Mouse (Mus musculus) limb, embryonic 13.5 days (tissue): Measurements from ENCODE around the gene Sec24d. TPM values are rescaled to one million over a fixed set of nuclear protein-coding genes. Genes with fewer than 3 reads are reported as not detected.

Experiments
- ATAC-seq: fragments of 200-750 bp; cut with Nextera tagmentation; 2 replicates; pipeline ENCODE4 v1.8.0; 2017; ENCODE audit warnings: low read depth, moderate number of reproducible peaks, moderate TSS enrichment; ENCODE audit not compliant: low FRiP score
- H3K27ac ChIP-seq: fragments of 300-500 bp; sonication (generic); 2 replicates; pipeline ENCODE4 v1.5.1; 2015; ENCODE audit warnings: inconsistent platforms, mild to moderate bottlenecking, moderate library complexity
- H3K27me3 ChIP-seq: fragments of 300-500 bp; sonication (generic); 2 replicates; pipeline ENCODE4 v1.6.1; 2015; ENCODE audit warnings: mild to moderate bottlenecking, inconsistent platforms
- H3K36me3 ChIP-seq: fragments of 300-500 bp; sonication (generic); 2 replicates; pipeline ENCODE4 v1.6.1; 2015; ENCODE audit warnings: inconsistent platforms, mild to moderate bottlenecking, moderate library complexity
- H3K4me1 ChIP-seq: fragments of 300-500 bp; sonication (generic); 2 replicates; pipeline ENCODE4 v1.6.1; 2015; ENCODE audit warnings: inconsistent platforms
- H3K4me2 ChIP-seq: fragments of 300-500 bp; sonication (generic); replicated peaks from 2 replicates; pipeline ENCODE4 v1.6.1; 2015; ENCODE audit warnings: inconsistent platforms, mild to moderate bottlenecking, moderate library complexity
- H3K4me3 ChIP-seq: fragments of 300-500 bp; sonication (generic); 2 replicates; pipeline ENCODE4 v1.5.1; 2015; ENCODE audit warnings: moderate library complexity, mild to moderate bottlenecking, inconsistent platforms
- H3K9ac ChIP-seq: fragments of 300-500 bp; sonication (generic); 2 replicates; pipeline ENCODE4 v1.6.1; 2015; ENCODE audit warnings: mild to moderate bottlenecking, inconsistent platforms
- H3K9me3 ChIP-seq: fragments of 300-500 bp; sonication (generic); 2 replicates; pipeline ENCODE4 v1.6.1; 2016; ENCODE audit warnings: inconsistent platforms
- WGBS: fragments of 180-500 bp; shearing (Covaris S2); methylation state at CpG from one replicate; pipeline ENCODE4 v1.1.7; 2015; 5-methylcytosine and 5-hydroxymethylcytosine counted together
- polyA plus RNA-seq: library from polyadenylated mRNA; unstranded; fragments of >200 nt; fragmentation: Nextera tagmentation; extraction: Ambion mirVana; gene quantifications from 2 replicates; pipeline ENCODE4 v1.2.1, GENCODE M21; 2015

Gene Sec24d
- polyA plus RNA-seq, 1 experiment from 2014 or later = 92.9 TPM

DNA sequence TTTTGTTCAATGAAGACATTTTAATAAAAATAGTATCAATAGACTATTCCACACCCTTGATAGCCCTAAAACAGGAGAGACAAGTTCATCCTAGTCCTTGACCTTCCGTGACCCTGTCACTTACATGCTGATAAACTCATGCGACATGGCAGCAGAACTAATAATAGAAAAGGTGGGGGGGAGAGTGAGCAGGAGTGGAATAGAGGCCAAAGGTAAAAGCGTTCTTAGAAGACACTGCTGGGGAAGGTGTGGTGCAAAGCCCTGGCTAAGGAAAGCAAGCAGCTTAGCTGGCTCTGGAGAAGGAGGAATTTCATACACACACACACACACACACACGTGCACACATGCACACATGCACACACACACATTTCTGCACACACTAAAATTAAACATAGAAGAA, 57.1 kb downstream of the Sec24d start:
- Histone ChIP-seq H3K9me3 (no peaks in the 10 kb centered on the region), H3K4me3 (no peak overlapping the region), H3K36me3 (peaks cover 29% of the 10 kb centered on the region), H3K4me1 (0 out of 2 replicates have a peak, but pooled peaks cover 3% of the 10 kb centered on the region), H3K9ac (no peak overlapping the region), H3K4me2 (no peak overlapping the region), H3K27me3 (no peaks in the 10 kb centered on the region), H3K27ac (no peak overlapping the region)
- no peak for ATAC-seq
- 62% methylated on average over 4 of the region's 4 CpGs for WGBS

- Histone ChIP-seq H3K9ac (no peak overlapping the region), H3K27me3 (no peaks in the 10 kb centered on the region), H3K4me1 (peaks cover 10% of the 10 kb centered on the region), H3K4me3 (no peak overlapping the region), H3K4me2 (no peak overlapping the region), H3K27ac (no peak overlapping the region), H3K9me3 (no peaks in the 10 kb centered on the region), H3K36me3 (peaks cover 25% of the 10 kb centered on the region)
- no peak for ATAC-seq
- 54% methylated on average over 6 of the region's 6 CpGs for WGBS
Measured at GRCm38 (mm10) chr3:123329251-123329650, 62.0 kb downstream of the Sec24d start.

DNA sequence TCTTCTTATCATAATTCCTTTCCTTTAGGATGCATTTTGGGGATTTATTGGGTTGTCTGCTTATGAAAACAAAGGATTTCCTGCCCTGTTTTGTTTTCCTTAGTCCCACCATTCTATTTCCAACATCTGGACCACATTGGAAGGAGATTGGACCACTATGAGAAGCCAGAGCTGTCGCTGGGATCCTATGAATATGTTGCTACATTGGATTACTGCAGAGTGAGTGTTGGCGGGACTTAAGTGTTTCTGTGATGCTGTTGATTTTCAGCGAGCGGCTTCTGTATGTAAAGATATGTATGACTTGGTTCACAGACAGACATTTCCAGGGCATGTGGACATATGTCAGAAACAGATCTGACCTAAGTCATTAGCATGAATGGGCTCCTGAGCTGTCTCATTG, 63.0 kb downstream of the Sec24d start:
- Histone ChIP-seq H3K4me2 (no peak overlapping the region), H3K27me3 (no peaks in the 10 kb centered on the region), H3K27ac (no peak overlapping the region), H3K9ac (no peak overlapping the region), H3K9me3 (no peaks in the 10 kb centered on the region), H3K4me3 (no peak overlapping the region), H3K4me1 (peaks cover 18% of the 10 kb centered on the region), H3K36me3 (peaks cover 25% of the 10 kb centered on the region)
- 85% methylated on average over 4 of the region's 4 CpGs for WGBS
- no peak for ATAC-seq

DNA sequence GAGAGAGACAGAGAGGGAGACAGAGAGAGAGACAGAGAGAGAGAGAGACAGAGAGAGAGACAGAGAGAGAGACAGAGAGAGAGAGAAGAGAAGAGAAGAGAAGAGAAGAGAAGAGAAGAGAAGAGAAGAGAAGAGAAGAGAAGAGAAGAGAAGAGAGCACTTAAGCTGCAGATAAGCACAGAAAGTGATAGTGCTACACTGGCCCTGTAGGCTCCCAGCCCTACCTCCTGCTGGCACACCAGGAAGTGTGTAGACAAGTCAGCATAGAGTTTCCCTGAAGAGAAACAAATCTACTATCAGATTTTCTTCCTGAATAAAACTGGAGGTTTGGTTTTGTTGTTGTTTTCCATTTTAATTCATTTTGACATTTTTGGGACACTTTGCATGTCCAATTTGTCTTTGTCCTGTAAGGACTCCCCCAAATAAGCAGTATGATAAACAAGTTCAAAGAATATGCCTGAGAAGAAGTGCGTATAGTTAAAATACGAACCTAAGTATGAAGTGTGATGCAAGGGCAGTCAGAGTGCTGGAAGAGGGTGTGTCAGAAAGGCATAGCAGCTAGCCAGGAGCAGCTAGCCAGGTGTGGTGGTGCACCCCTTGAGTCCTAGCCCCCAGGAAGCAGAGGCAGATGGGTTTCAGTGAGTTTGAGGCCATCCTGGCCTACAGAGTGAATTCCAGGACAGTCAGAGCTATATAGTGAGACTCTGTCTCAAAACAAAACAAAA, 65.2 kb downstream of the Sec24d start:
- H3K27ac ChIP-seq = no peak overlapping the region
- H3K36me3 ChIP-seq = peaks cover 25% of the 10 kb centered on the region
- ATAC-seq = no peak
- H3K4me2 ChIP-seq = no peak overlapping the region
- no peaks in the 10 kb centered on the region for H3K27me3 ChIP-seq
- H3K4me1 ChIP-seq = peaks cover 23% of the 10 kb centered on the region
- no peak overlapping the region for H3K4me3 ChIP-seq
- H3K9ac ChIP-seq = no peak overlapping the region
- WGBS = 87% methylated on average over 2 of the region's 2 CpGs
- H3K9me3 ChIP-seq = no peaks in the 10 kb centered on the region

DNA sequence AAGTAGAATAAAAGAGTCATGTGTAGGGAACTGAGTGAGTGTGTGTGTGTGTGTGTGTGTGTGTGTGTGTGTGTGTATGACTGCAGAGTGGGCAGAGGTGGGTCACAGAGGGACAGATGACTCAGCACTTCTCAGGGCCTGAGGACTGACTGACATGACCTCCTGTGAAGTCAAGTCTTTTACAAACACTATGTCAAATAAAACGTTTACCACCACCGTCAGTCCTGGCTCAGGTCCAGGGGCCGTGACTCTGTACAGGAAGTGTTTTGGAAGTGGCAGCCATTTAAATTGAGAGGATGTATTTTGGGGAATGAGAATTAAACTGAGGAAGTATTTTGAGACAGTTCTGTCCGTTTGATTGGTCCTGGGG, 65.8 kb downstream of the Sec24d start:
- no peaks in the 10 kb centered on the region for H3K27me3 ChIP-seq
- WGBS = 25% methylated on average over 4 of the region's 4 CpGs
- no peak overlapping the region for H3K27ac ChIP-seq
- no peak overlapping the region for H3K4me3 ChIP-seq
- no peak overlapping the region for H3K4me2 ChIP-seq
- peaks cover 27% of the 10 kb centered on the region for H3K4me1 ChIP-seq
- H3K9me3 ChIP-seq = no peaks in the 10 kb centered on the region
- peaks cover 25% of the 10 kb centered on the region for H3K36me3 ChIP-seq
- ATAC-seq = no peak
- H3K9ac ChIP-seq = no peak overlapping the region

- H3K27ac ChIP-seq = no peak overlapping the region
- ATAC-seq = peak; percentile 57; the same call in 1 of the 2 replicates
Measured at GRCm38 (mm10) chr3:123334947-123335346, 67.7 kb downstream of the Sec24d start.

DNA sequence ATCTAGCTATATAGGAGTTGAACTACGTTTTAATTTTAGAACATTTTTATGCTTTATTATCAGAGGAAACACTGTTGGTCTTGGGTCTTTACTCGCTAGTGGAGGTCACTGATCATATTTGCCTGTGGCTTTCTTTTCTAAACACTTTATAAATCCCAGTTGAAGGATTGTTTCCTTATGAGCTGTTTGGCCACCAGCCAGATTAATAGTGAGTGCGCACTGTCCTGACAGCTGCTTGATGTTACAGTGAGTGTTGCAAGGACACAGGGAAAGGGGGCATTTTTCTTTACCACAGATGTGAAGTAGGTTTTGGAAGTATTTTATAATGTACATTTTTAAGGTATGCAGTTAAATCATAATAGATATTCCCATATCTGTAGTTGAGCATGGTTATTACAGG, 68.2 kb downstream of the Sec24d start:
- H3K27me3 ChIP-seq = no peaks in the 10 kb centered on the region
- no peak overlapping the region for H3K9ac ChIP-seq
- peak; percentile 71 for ATAC-seq
- H3K27ac ChIP-seq = no peak overlapping the region
- no peaks in the 10 kb centered on the region for H3K9me3 ChIP-seq
- 23% methylated on average over 3 of the region's 3 CpGs for WGBS
- H3K4me1 ChIP-seq = peaks cover 27% of the 10 kb centered on the region
- no peak overlapping the region for H3K4me2 ChIP-seq
- H3K36me3 ChIP-seq = peaks cover 30% of the 10 kb centered on the region
- H3K4me3 ChIP-seq = no peak overlapping the region

More at GRCm38 (mm10) chr3:123334947-123335346, 67.7 kb downstream of the Sec24d start:
- Histone ChIP-seq H3K4me3 (no peak overlapping the region), H3K9me3 (no peaks in the 10 kb centered on the region), H3K4me2 (no peak overlapping the region), H3K36me3 (peaks cover 25% of the 10 kb centered on the region), H3K9ac (no peak overlapping the region), H3K4me1 (peaks cover 27% of the 10 kb centered on the region), H3K27me3 (no peaks in the 10 kb centered on the region)
- 51% methylated on average over 7 of the region's 7 CpGs for WGBS

DNA sequence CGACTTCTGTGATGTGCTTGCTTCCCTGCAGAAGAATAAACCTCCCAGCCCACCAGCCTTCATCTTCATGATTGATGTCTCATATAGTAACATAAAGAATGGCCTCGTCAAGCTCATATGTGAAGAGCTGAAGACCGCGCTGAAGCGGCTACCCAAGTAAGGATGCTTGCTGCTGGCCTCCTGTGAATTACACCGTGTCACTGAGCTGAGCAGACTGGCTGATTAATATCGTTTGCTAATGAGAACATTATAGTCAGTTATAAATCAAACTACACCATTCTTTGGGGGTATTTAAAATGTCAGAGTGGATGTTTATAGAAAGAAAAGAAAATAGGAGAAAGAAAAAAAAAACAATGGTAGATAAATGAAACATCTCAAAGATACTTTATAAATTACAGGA, 69.2 kb downstream of the Sec24d start:
- Histone ChIP-seq H3K9me3 (no peaks in the 10 kb centered on the region), H3K4me3 (no peak overlapping the region), H3K4me1 (peaks cover 27% of the 10 kb centered on the region), H3K9ac (no peak overlapping the region), H3K27ac (no peak overlapping the region), H3K36me3 (peaks cover 32% of the 10 kb centered on the region), H3K27me3 (no peaks in the 10 kb centered on the region), H3K4me2 (no peak overlapping the region)
- no peak for ATAC-seq
- 65% methylated on average over 7 of the region's 7 CpGs for WGBS

- Histone ChIP-seq H3K4me3 (no peak overlapping the region), H3K36me3 (peaks cover 32% of the 10 kb centered on the region), H3K9ac (no peak overlapping the region), H3K27me3 (no peaks in the 10 kb centered on the region), H3K9me3 (no peaks in the 10 kb centered on the region), H3K4me2 (no peak overlapping the region), H3K27ac (no peak overlapping the region), H3K4me1 (peaks cover 27% of the 10 kb centered on the region)
- 81% methylated on average over 5 of the region's 5 CpGs for WGBS
- ATAC-seq = no peak
Measured at GRCm38 (mm10) chr3:123336951-123337350, 69.7 kb downstream of the Sec24d start.

GRCm38 (mm10) chr3:123337853-123338252, 70.6 kb downstream of the Sec24d start:
- H3K4me1 ChIP-seq = peaks cover 24% of the 10 kb centered on the region
- no peak overlapping the region for H3K9ac ChIP-seq
- no peak overlapping the region for H3K27ac ChIP-seq
- H3K4me2 ChIP-seq = no peak overlapping the region
- ATAC-seq = no peak
- H3K36me3 ChIP-seq = peaks cover 33% of the 10 kb centered on the region
- no peaks in the 10 kb centered on the region for H3K9me3 ChIP-seq
- no peak overlapping the region for H3K4me3 ChIP-seq
- WGBS = 68% methylated on average over 6 of the region's 6 CpGs
- no peaks in the 10 kb centered on the region for H3K27me3 ChIP-seq

DNA sequence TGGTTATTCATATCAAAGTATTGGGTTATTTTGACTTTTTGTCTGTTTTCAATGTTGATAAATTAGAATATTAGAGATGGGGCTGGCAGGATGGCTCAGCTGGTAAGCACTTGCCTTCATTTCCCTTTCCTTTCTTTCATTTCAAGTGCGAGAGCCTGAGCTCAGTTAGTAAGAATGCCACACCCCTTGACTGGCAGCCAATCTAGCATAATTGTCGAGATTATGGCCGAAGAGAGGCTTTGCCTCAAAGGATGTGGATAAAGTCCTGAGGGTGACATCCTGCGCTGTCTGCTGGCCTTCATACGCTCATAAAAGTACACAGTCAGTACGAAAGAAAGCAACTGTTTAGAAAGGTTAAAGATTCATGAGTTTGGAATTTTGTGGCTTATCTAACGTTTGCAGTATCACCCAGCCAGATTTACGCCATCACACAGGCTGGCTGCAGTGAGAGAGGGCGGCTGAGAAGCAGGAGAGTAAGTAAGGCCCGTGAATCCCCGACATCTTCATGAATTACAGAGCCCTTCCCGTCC, 71.5 kb downstream of the Sec24d start:
- no peak overlapping the region for H3K4me3 ChIP-seq
- H3K9ac ChIP-seq = no peak overlapping the region
- H3K4me2 ChIP-seq = no peak overlapping the region
- H3K27ac ChIP-seq = no peak overlapping the region
- ATAC-seq = no peak
- peaks cover 41% of the 10 kb centered on the region for H3K36me3 ChIP-seq
- H3K4me1 ChIP-seq = peaks cover 27% of the 10 kb centered on the region
- H3K9me3 ChIP-seq = no peaks in the 10 kb centered on the region
- 64% methylated on average over 12 of the region's 12 CpGs for WGBS
- H3K27me3 ChIP-seq = no peaks in the 10 kb centered on the region

GRCm38 (mm10) chr3:123341049-123341448, 73.8 kb downstream of the Sec24d start:
- H3K4me3 ChIP-seq = no peak overlapping the region
- H3K4me2 ChIP-seq = no peak overlapping the region
- H3K36me3 ChIP-seq = peaks cover 62% of the 10 kb centered on the region
- peaks cover 16% of the 10 kb centered on the region for H3K4me1 ChIP-seq
- no peaks in the 10 kb centered on the region for H3K27me3 ChIP-seq
- no peak overlapping the region for H3K9ac ChIP-seq
- H3K27ac ChIP-seq = no peak overlapping the region
- 88% methylated on average over 2 of the region's 2 CpGs for WGBS
- ATAC-seq = no peak
- H3K9me3 ChIP-seq = no peaks in the 10 kb centered on the region

GRCm38 (mm10) chr3:123343690-123344089, 76.4 kb downstream of the Sec24d start:
- Histone ChIP-seq H3K4me2 (no peak overlapping the region), H3K4me1 (0 out of 2 replicates have a peak, but pooled peaks cover 10% of the 10 kb centered on the region), H3K36me3 (peaks cover 64% of the 10 kb centered on the region), H3K27me3 (no peaks in the 10 kb centered on the region), H3K9ac (no peak overlapping the region), H3K4me3 (no peak overlapping the region), H3K9me3 (no peaks in the 10 kb centered on the region), H3K27ac (0 out of 2 replicates have a peak overlapping the region, but pooled peaks have one; percentile 15)
- 19% methylated on average over 6 of the region's 6 CpGs for WGBS
- ATAC-seq = no peak
